32 mouse cellular contexts compared by ENCODE assay signal in the genomic region with DNA sequence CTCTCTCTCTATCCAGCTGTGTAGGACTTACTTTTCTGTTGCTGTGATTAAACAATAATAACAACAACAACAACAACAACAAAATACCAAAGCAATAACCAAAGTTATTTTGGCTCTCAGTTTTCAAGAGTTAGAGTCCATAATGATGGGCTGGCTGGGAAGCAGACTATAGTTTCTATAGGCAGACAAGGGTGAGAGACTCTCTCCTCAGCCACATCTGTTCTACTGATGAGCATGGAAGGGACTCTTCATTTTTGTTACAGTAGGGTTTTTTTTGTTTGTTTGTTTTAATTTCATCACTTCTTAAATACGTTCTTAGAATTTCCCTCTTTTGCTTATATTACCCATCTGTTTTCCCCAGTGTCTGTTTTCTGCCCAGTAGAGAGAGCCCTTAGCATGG. TPM values are rescaled to one million over a fixed set of nuclear protein-coding genes. Genes with fewer than 3 reads are reported as not detected.
"Had no signal": no experiment of that assay in that cellular context is flagged by ENCODE, and none has a peak within 500 bp of the region (broad histone marks: within the 10 kb centered on the region; RNA-seq: fewer than 3 reads in every experiment).

No protein-coding gene starts in this region.

- DNase-seq: gastrocnemius, adult 2 months; gastrocnemius, postnatal 10 days; gastrocnemius, postnatal 25 days; heart, postnatal 10 days; heart, postnatal 4 days; kidney, adult 18-20 months; kidney, adult 8-10 months; kidney, postnatal 10 days; kidney, postnatal 25 days; kidney, postnatal 4 days; layer of hippocampus, adult 9-11 months; layer of hippocampus, postnatal 36 days; left cerebral cortex, postnatal 4 days had no signal

- H3K9ac ChIP-seq: hindbrain, embryonic 12.5 days; hindbrain, embryonic 14.5 days; intestine, embryonic 15.5 days; limb, embryonic 13.5 days; limb, embryonic 15.5 days; liver, embryonic 14.5 days had no signal

- H3K9me3 ChIP-seq: intestine, embryonic 15.5 days; limb, embryonic 15.5 days had no signal

- H3K4me3 ChIP-seq: gastrocnemius, adult 2 months; heart, adult 2 months; hindbrain, embryonic 10.5 days; hindbrain, embryonic 12.5 days; intestine, embryonic 15.5 days; limb, embryonic 13.5 days; limb, embryonic 15.5 days had no signal

- H3K27me3 ChIP-seq: hindbrain, embryonic 12.5 days; intestine, embryonic 15.5 days; limb, embryonic 13.5 days; limb, embryonic 15.5 days had no signal

- H3K4me2 ChIP-seq: heart, embryonic 11.5 days; hindbrain, embryonic 12.5 days; hindbrain, embryonic 14.5 days; intestine, embryonic 15.5 days; limb, embryonic 13.5 days; limb, embryonic 15.5 days had no signal

- ATAC-seq: hindbrain, embryonic 16.5 days; inflammation-experienced regulatory T-cells, adult 6 months; intestine, embryonic 15.5 days; intestine, postnatal 0 days had no signal

- H3K36me3 ChIP-seq: hindbrain, embryonic 10.5 days; hindbrain, embryonic 12.5 days; intestine, embryonic 15.5 days had no signal

- H3K27ac ChIP-seq: gastrocnemius, adult 2 months; heart, adult 2 months; hindbrain, embryonic 10.5 days; hindbrain, embryonic 12.5 days; hindbrain, embryonic 14.5 days; intestine, embryonic 15.5 days; limb, embryonic 13.5 days; limb, embryonic 15.5 days; liver, embryonic 14.5 days had no signal

RNA-seq across cellular contexts. Expression of gene Gm49387, which starts 11.9 kb away (rescaled TPM):
- total RNA-seq: gastrocnemius, postnatal 4 days; granulocyte monocyte progenitor cell, adult 5-6 weeks; layer of hippocampus, adult 8-10 months; layer of hippocampus, postnatal 14 days; layer of hippocampus, postnatal 36 days; left cerebral cortex, adult 8-10 months; left cerebral cortex, postnatal 4 days had no signal
- polyA plus RNA-seq: frontal cortex, adult 2 months; hindbrain, embryonic 14.5 days; kidney, embryonic 14.5 days had no signal
